Mouse (Mus musculus) limb, embryonic 14.5 days (tissue): ENCODE data around the gene Cfap73. TPM values are rescaled to one million over a fixed set of nuclear protein-coding genes. Genes with fewer than 3 reads are reported as not detected.

Source experiments
- ATAC-seq: fragments of 200-750 bp; cut with Nextera tagmentation; 2 replicates; pipeline ENCODE4 v1.8.0; 2017; ENCODE audit warnings: low read depth, moderate number of reproducible peaks, moderate TSS enrichment; ENCODE audit not compliant: low FRiP score
- DNase-seq: peaks from one replicate; pipeline ENCODE4 v3.0.0-alpha.2; 2015; ENCODE audit warnings: low spot score
- H3K27ac ChIP-seq: fragments of 300-500 bp; sonication (generic); replicated peaks from 2 replicates; pipeline ENCODE4 v1.5.1; 2014; ENCODE audit warnings: low read depth, mild to moderate bottlenecking, low read length, moderate library complexity, mixed read lengths
- H3K27me3 ChIP-seq: fragments of 300-500 bp; sonication (generic); 2 replicates; pipeline ENCODE4 v1.6.1; 2014; ENCODE audit warnings: low read length, mixed read lengths; ENCODE audit not compliant: control insufficient read depth, insufficient read depth
- H3K36me3 ChIP-seq: fragments of 300-500 bp; sonication (generic); 2 replicates; pipeline ENCODE4 v1.6.1; 2014; ENCODE audit warnings: mild to moderate bottlenecking, low read length, moderate library complexity, mixed read lengths; ENCODE audit not compliant: control insufficient read depth, insufficient read depth
- H3K4me1 ChIP-seq: fragments of 300-500 bp; sonication (generic); 2 replicates; pipeline ENCODE4 v1.6.1; 2014; ENCODE audit warnings: antibody characterized with exemption, low read length, mixed read lengths; ENCODE audit not compliant: control insufficient read depth, insufficient read depth
- H3K4me2 ChIP-seq: fragments of 300-500 bp; sonication (generic); replicated peaks from 2 replicates; pipeline ENCODE4 v1.6.1; 2014; ENCODE audit warnings: low read depth, mild to moderate bottlenecking, low read length, moderate library complexity; ENCODE audit not compliant: severe bottlenecking
- H3K4me3 ChIP-seq: fragments of 300-500 bp; sonication (generic); replicated peaks from 2 replicates; pipeline ENCODE4 v1.5.1; 2014; ENCODE audit warnings: low read length
- H3K9ac ChIP-seq: fragments of 300-500 bp; sonication (generic); 2 replicates; pipeline ENCODE4 v1.6.1; 2014; ENCODE audit warnings: mild to moderate bottlenecking, low read depth, low read length, moderate library complexity; ENCODE audit not compliant: severe bottlenecking
- H3K9me3 ChIP-seq: fragments of 300-500 bp; sonication (generic); 2 replicates; pipeline ENCODE4 v1.6.1; 2016; ENCODE audit warnings: low read length; ENCODE audit not compliant: control insufficient read depth
- POLR2A ChIP-seq: fragments of 200-500 bp; IDR thresholded peaks from 2 replicates; pipeline ENCODE4 v1.8.0; 2012; ENCODE audit warnings: inconsistent platforms, mild to moderate bottlenecking, moderate library complexity, borderline replicate concordance; ENCODE audit not compliant: insufficient read depth, insufficient read length; ENCODE audit errors: extremely low read depth
- WGBS: fragments of 180-500 bp; shearing (Covaris S2); extraction: QIAGEN DNeasy Blood & Tissue Kit; methylation state at CpG from one replicate; pipeline ENCODE4 v1.1.7; 2014; 5-methylcytosine and 5-hydroxymethylcytosine counted together
- polyA plus RNA-seq, 2 experiments: library from polyadenylated mRNA; depleted of rRNA in 1 of 2; stranded (reverse) in 1 of 2; unstranded in 1 of 2; fragments of >200 nt; fragmentation: Nextera tagmentation in 1 of 2; extraction: Ambion mirVana in 1 of 2; gene quantifications; 2 replicates each; pipeline versions ENCODE4 v1.2.1 to v1.2.3; 2012 to 2014

The Cfap73 gene
- polyA plus RNA-seq, 2 experiments = not detected

GRCm38 (mm10) chr5:120634860-120635259 is 825 bp upstream of the Cfap73 start:
- no peak for ATAC-seq

DNA sequence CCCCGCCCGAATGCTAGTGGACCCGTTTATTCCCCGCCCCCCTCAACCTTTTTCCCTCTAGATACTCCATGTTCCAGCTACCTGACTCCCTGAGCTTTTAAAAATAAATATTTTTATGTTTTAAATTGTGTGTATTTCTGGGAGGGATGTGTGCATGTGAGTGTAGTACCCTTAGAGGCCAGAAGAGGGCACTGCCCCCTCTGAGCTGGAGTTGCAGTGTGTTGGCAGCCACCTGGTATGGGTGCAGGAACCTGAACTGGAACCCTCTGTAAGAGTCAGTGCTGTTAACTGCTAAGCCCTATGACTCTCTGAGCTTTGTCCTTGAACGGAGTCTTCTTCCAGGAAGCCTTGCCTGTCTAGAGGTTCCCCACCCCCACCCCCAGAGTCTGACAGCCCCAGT is 2.1 kb downstream of the Cfap73 start:
- WGBS = 90% methylated on average over 5 of the region's 5 CpGs
- no peak for ATAC-seq
- Histone ChIP-seq H3K9me3 (peaks cover 6% of the 10 kb centered on the region; the same call in 1 of the 2 replicates), H3K4me3 (no peak overlapping the region), H3K4me2 (no peak overlapping the region), H3K27ac (no peak overlapping the region), H3K4me1 (no peaks in the 10 kb centered on the region), H3K27me3 (peaks cover 9% of the 10 kb centered on the region; the same call in 1 of the 2 replicates), H3K9ac (no peak overlapping the region), H3K36me3 (peaks cover 14% of the 10 kb centered on the region)
- DNase-seq = no peak
- TF ChIP-seq POLR2A = no peak

More at GRCm38 (mm10) chr5:120634860-120635259, 825 bp upstream of the Cfap73 start:
- TF ChIP-seq POLR2A = no peak
- no peak for DNase-seq
- WGBS = 36% methylated on average over 5 of the region's 5 CpGs
- Histone ChIP-seq H3K4me2 (no peak overlapping the region), H3K27ac (no peak overlapping the region), H3K4me1 (no peaks in the 10 kb centered on the region), H3K9ac (no peak overlapping the region), H3K4me3 (no peak overlapping the region), H3K36me3 (no peaks in the 10 kb centered on the region), H3K9me3 (peaks cover 6% of the 10 kb centered on the region; the same call in 1 of the 2 replicates), H3K27me3 (peaks cover 8% of the 10 kb centered on the region; the same call in 1 of the 2 replicates)

GRCm38 (mm10) chr5:120631128-120631527 is 2.9 kb downstream of the Cfap73 start:
- H3K36me3 ChIP-seq = peaks cover 17% of the 10 kb centered on the region
- no peak overlapping the region for H3K27ac ChIP-seq
- no peak for TF ChIP-seq POLR2A
- no peak for ATAC-seq
- no peaks in the 10 kb centered on the region for H3K4me1 ChIP-seq
- peaks cover 6% of the 10 kb centered on the region; the same call in 1 of the 2 replicates for H3K9me3 ChIP-seq
- WGBS = 7% methylated on average over 29 of the region's 29 CpGs
- peaks cover 9% of the 10 kb centered on the region; the same call in 1 of the 2 replicates for H3K27me3 ChIP-seq
- no peak for DNase-seq
- 0 out of 2 replicates have a peak overlapping the region, but pooled peaks have one; percentile 8 for H3K4me3 ChIP-seq
- H3K9ac ChIP-seq = peak overlapping the region; percentile 41; the same call in 1 of the 2 replicates
- peak overlapping the region; percentile 37 for H3K4me2 ChIP-seq

- peaks cover 41% of the 10 kb centered on the region for H3K36me3 ChIP-seq
- no peak overlapping the region for H3K4me2 ChIP-seq
- no peak overlapping the region for H3K27ac ChIP-seq
- H3K27me3 ChIP-seq = peaks cover 9% of the 10 kb centered on the region; the same call in 1 of the 2 replicates
- no peak for TF ChIP-seq POLR2A
- DNase-seq (no peak), ATAC-seq (no peak)
- no peaks in the 10 kb centered on the region for H3K4me1 ChIP-seq
- no peak overlapping the region for H3K9ac ChIP-seq
- H3K4me3 ChIP-seq = no peak overlapping the region
- 54% methylated on average over 7 of the region's 7 CpGs for WGBS
- peaks cover 6% of the 10 kb centered on the region; the same call in 1 of the 2 replicates for H3K9me3 ChIP-seq
Observed at GRCm38 (mm10) chr5:120628624-120629023, 5.4 kb downstream of the Cfap73 start.

- H3K9ac ChIP-seq = no peak overlapping the region
- H3K4me3 ChIP-seq = no peak overlapping the region
- H3K27ac ChIP-seq = no peak overlapping the region
- no peaks in the 10 kb centered on the region for H3K4me1 ChIP-seq
- DNase-seq = peak; percentile 16
- no peak overlapping the region for H3K4me2 ChIP-seq
- H3K27me3 ChIP-seq = peaks cover 9% of the 10 kb centered on the region; the same call in 1 of the 2 replicates
- H3K9me3 ChIP-seq = peaks cover 6% of the 10 kb centered on the region; the same call in 1 of the 2 replicates
- H3K36me3 ChIP-seq = peaks cover 51% of the 10 kb centered on the region
- ATAC-seq = peak; percentile 54; the same call in 1 of the 2 replicates
- TF ChIP-seq POLR2A = no peak
- 92% methylated on average over 15 of the region's 15 CpGs for WGBS
Observed at GRCm38 (mm10) chr5:120627515-120628300, 6.3 kb downstream of the Cfap73 start.
